Mouse (Mus musculus) lung, postnatal 0 days (tissue): ENCODE results near the gene Ppara.

Experiments used
- CTCF ChIP-seq: IDR thresholded peaks from 2 replicates; pipeline ENCODE4 v1.5.1; 2016; ENCODE audit warnings: antibody characterized with exemption, mild to moderate bottlenecking
- EP300 ChIP-seq: IDR thresholded peaks from 2 replicates; pipeline ENCODE4 v1.6.1; 2016; ENCODE audit warnings: antibody characterized with exemption, mild to moderate bottlenecking, control low read depth

DNA sequence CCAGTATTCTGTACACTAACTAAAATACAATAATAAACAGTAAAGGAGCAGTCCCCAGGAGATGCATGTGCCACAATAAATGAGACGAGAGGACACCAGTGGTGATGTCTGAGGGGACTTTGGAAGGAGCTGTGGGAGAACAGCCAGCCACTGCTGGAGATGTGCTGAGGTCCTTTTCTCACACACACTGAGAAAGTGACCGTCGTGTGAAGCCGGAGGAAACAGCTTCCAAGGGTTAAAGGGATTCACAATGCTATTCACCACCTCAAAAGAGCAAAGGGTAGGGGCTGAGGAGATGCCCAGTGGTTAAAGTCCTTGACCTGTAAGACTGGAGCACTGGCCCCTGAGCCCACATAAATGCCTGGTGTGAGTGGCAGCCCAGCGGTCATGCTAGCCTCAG lies 15.3 kb downstream of the Ppara start:
- TF ChIP-seq CTCF, result no peak
- TF ChIP-seq EP300, result no peak
